24 mouse cellular contexts compared by ENCODE assay signal in genomic region chr11:109696519-109696918, GRCm38 (mm10). TPM values are rescaled to one million over a fixed set of nuclear protein-coding genes. Genes with fewer than 3 reads are reported as not detected.
"Had no signal": no experiment of that assay in that cellular context is flagged by ENCODE, and none has a peak within 500 bp of the region (broad histone marks: within the 10 kb centered on the region; RNA-seq: fewer than 3 reads in every experiment).

No protein-coding gene starts in this region.

- H3K9ac ChIP-seq: heart, embryonic 13.5 days; heart, embryonic 15.5 days; hindbrain, embryonic 13.5 days; hindbrain, embryonic 15.5 days; limb, embryonic 13.5 days; limb, embryonic 15.5 days; liver, embryonic 12.5 days; liver, embryonic 14.5 days had no signal

- H3K4me2 ChIP-seq: heart, embryonic 13.5 days; heart, embryonic 15.5 days; hindbrain, embryonic 13.5 days; hindbrain, embryonic 15.5 days; limb, embryonic 13.5 days; limb, embryonic 15.5 days; liver, embryonic 12.5 days had no signal

- H3K4me1 ChIP-seq: heart, embryonic 10.5 days; heart, embryonic 15.5 days; hindbrain, embryonic 13.5 days; hindbrain, embryonic 15.5 days; limb, embryonic 13.5 days; liver, embryonic 12.5 days had no signal

- ATAC-seq: hindbrain, postnatal 0 days; intestine, embryonic 16.5 days had no signal

- H3K27me3 ChIP-seq: heart, embryonic 13.5 days; heart, embryonic 15.5 days; hindbrain, embryonic 13.5 days; hindbrain, embryonic 15.5 days; limb, embryonic 13.5 days; limb, embryonic 15.5 days; liver, embryonic 12.5 days had no signal

- H3K9me3 ChIP-seq: heart, embryonic 10.5 days; heart, embryonic 13.5 days; heart, embryonic 15.5 days; hindbrain, embryonic 13.5 days; hindbrain, embryonic 15.5 days; limb, embryonic 13.5 days; limb, embryonic 15.5 days; liver, embryonic 12.5 days had no signal

- H3K36me3 ChIP-seq: heart, embryonic 10.5 days; heart, embryonic 13.5 days; heart, embryonic 15.5 days; hindbrain, embryonic 13.5 days; hindbrain, embryonic 15.5 days; limb, embryonic 13.5 days; limb, embryonic 15.5 days had no signal

- H3K27ac ChIP-seq: heart, embryonic 10.5 days; heart, embryonic 13.5 days; heart, embryonic 15.5 days; hindbrain, embryonic 13.5 days; hindbrain, embryonic 15.5 days; hindbrain, postnatal 0 days; layer of hippocampus, adult 2 months; left cerebral cortex, adult 2 months; limb, embryonic 13.5 days; limb, embryonic 15.5 days; liver, embryonic 12.5 days; liver, embryonic 14.5 days had no signal

- DNase-seq: gastrocnemius, postnatal 36 days; heart, adult 18-20 months; heart, postnatal 14 days; heart, postnatal 36 days; kidney, adult 11 months; kidney, adult 2 months; kidney, postnatal 10 days; kidney, postnatal 25 days; kidney, postnatal 4 days; left cerebral cortex, postnatal 4 days had no signal

- H3K4me3 ChIP-seq: heart, embryonic 10.5 days; heart, embryonic 13.5 days; heart, embryonic 15.5 days; hindbrain, embryonic 13.5 days; hindbrain, embryonic 15.5 days; layer of hippocampus, adult 2 months; left cerebral cortex, adult 2 months; limb, embryonic 13.5 days; limb, embryonic 15.5 days; liver, embryonic 12.5 days had no signal

RNA-seq across cellular contexts. Expression of gene Fam20a, which starts 25.6 kb away (rescaled TPM):
- total RNA-seq: hematopoietic stem cell, adult 5-6 weeks had no signal
